Mouse (Mus musculus) neural tube, embryonic 11.5 days (tissue): Measurements from ENCODE around the gene Rhot2. TPM values are rescaled to one million over a fixed set of nuclear protein-coding genes. Genes with fewer than 3 reads are reported as not detected.

ENCODE experiments used
- ATAC-seq: fragments of 200-750 bp; cut with Nextera tagmentation; 2 replicates; pipeline ENCODE4 v1.8.0; 2017; ENCODE audit warnings: moderate number of reproducible peaks, mild to moderate bottlenecking, moderate TSS enrichment, moderate library complexity; ENCODE audit not compliant: insufficient read depth, low FRiP score, low TSS enrichment
- DNase-seq: peaks from one replicate; pipeline ENCODE4 v3.0.0-alpha.2; 2015; ENCODE audit warnings: low spot score
- H3K27ac ChIP-seq: fragments of 300-500 bp; sonication (generic); 2 replicates; pipeline ENCODE4 v1.5.1; 2014; ENCODE audit warnings: low read depth, mild to moderate bottlenecking, low read length
- H3K27me3 ChIP-seq: fragments of 300-500 bp; sonication (generic); 2 replicates; pipeline ENCODE4 v1.6.1; 2014; ENCODE audit warnings: mild to moderate bottlenecking, low read length, mixed read lengths; ENCODE audit not compliant: control insufficient read depth, insufficient read depth
- H3K36me3 ChIP-seq: fragments of 300-500 bp; sonication (generic); 2 replicates; pipeline ENCODE4 v1.6.1; 2014; ENCODE audit warnings: mild to moderate bottlenecking, low read length, moderate library complexity, mixed read lengths; ENCODE audit not compliant: control insufficient read depth, insufficient read depth
- H3K4me1 ChIP-seq: fragments of 300-500 bp; sonication (generic); 2 replicates; pipeline ENCODE4 v1.6.1; 2014; ENCODE audit warnings: low read length, mixed read lengths; ENCODE audit not compliant: control insufficient read depth, insufficient read depth
- H3K4me2 ChIP-seq: fragments of 300-500 bp; sonication (generic); 2 replicates; pipeline ENCODE4 v1.6.1; 2014; ENCODE audit warnings: low read depth, mild to moderate bottlenecking, moderate library complexity
- H3K4me3 ChIP-seq: fragments of 300-500 bp; sonication (generic); 2 replicates; pipeline ENCODE4 v1.5.1; 2014; ENCODE audit warnings: low read depth, low read length
- H3K9ac ChIP-seq: fragments of 300-500 bp; sonication (generic); 2 replicates; pipeline ENCODE4 v1.6.1; 2014; ENCODE audit warnings: mild to moderate bottlenecking, low read length
- H3K9me3 ChIP-seq: fragments of 300-500 bp; sonication (generic); 2 replicates; pipeline ENCODE4 v1.6.1; 2016; ENCODE audit warnings: low read length; ENCODE audit not compliant: control insufficient read depth
- WGBS: fragments of 180-500 bp; shearing (Covaris S2); extraction: QIAGEN DNeasy Blood & Tissue Kit; methylation state at CpG from one replicate; pipeline ENCODE4 v1.1.7; 2014; 5-methylcytosine and 5-hydroxymethylcytosine counted together
- polyA plus RNA-seq: library from polyadenylated mRNA; unstranded; fragments of >200 nt; fragmentation: Nextera tagmentation; extraction: Ambion mirVana; gene quantifications from 2 replicates; pipeline ENCODE4 v1.2.1, GENCODE M21; 2014

Gene Rhot2
- polyA plus RNA-seq, 1 experiment from 2014 or later, result 8.6 TPM

DNA sequence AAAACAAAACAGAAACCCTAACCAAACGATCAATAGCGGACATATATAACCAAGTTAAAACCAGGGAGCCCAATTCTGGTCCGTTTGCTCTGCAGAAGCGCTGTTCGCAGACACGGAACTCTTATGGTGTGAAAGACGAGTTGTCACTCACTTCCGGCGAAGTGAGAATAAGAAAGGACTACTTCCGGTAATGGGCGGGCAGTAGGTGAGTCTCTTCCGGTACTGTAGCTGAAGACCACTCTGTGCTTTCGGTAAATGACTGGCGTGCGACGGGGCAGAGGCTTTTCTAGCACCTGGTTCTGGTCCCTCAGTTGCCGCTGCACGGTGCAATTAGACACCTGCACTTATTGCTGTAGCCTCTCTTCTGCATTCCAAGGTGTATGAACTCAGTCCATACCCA lies 21.2 kb downstream of the Rhot2 start, which contains the start of gene Wdr24:
Gene Wdr24 (plus strand): TSS at position 176 of the 400 bp plus-strand sequence.
- H3K27me3 ChIP-seq, result peaks cover 20% of the 10 kb centered on the region
- peak; percentile 73 for DNase-seq
- WGBS, result under 1% methylated on average over 18 of the region's 18 CpGs
- peaks cover 18% of the 10 kb centered on the region for H3K4me1 ChIP-seq
- H3K36me3 ChIP-seq, result no peaks in the 10 kb centered on the region
- H3K9ac ChIP-seq, result peak within 1 kb of the TSS; percentile 49
- H3K4me3 ChIP-seq, result peak within 1 kb of the TSS; percentile 44
- peak within 1 kb of the TSS; percentile 88 for H3K4me2 ChIP-seq
- no peaks in the 10 kb centered on the region for H3K9me3 ChIP-seq
- ATAC-seq, result peak; percentile 57; the same call in 1 of the 2 replicates
- H3K27ac ChIP-seq, result no peak within 1 kb of the TSS

DNA sequence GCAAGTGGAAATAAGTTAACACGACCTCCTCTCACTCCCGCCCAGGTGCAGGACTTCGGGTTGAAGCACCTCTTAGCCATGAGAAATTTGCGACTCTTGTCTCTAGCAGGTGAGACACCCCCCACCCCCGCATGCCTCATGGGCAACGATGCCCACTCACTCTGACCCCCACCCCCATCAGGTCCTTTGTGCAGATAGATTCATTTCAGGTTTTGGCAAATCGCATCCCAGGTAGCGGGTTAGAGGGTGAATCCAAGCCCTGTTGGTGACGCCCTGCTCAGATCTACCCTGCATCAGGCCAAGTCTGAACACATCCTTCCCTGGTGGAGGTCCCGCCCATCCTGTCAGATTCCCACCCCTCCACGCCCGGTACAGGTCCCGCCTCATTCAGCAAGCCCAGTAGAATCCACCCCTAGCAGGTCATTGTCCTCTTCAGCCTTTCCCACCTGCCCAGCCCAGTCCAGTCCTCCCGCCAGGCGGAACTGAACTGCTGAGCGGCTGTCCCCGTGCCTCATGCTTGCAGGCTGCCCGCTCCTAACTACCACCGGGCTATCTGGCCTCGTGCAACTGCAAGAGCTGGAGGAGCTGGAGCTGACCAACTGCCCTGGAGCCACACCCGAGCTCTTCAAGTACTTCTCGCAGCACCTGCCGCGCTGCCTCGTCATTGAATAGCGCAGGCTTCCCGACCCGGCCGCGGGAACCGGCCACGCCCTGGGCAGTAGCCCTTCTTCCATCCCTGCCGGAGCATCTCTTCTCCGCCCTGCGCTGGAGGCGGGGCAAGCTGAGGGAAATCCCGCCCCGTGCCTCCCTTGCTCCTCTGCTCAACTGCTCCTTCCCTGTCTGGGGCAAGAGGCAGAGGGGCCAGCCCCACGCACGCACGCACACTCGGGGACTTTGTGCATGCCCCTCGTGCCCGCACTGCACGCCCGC lies 25.5 kb downstream of the Rhot2 start:
- WGBS, result 5% methylated on average over 46 of the region's 46 CpGs
- H3K4me1 ChIP-seq, result peaks cover 4% of the 10 kb centered on the region
- H3K36me3 ChIP-seq, result no peaks in the 10 kb centered on the region
- no peak for DNase-seq
- no peak overlapping the region for H3K27ac ChIP-seq
- no peaks in the 10 kb centered on the region for H3K9me3 ChIP-seq
- H3K4me3 ChIP-seq, result peak overlapping the region; percentile 4; the same call in 1 of the 2 replicates
- H3K27me3 ChIP-seq, result peaks cover 30% of the 10 kb centered on the region
- no peak for ATAC-seq
- H3K9ac ChIP-seq, result peak overlapping the region; percentile 18
- H3K4me2 ChIP-seq, result peak overlapping the region; percentile 17; the same call in 1 of the 2 replicates

DNA sequence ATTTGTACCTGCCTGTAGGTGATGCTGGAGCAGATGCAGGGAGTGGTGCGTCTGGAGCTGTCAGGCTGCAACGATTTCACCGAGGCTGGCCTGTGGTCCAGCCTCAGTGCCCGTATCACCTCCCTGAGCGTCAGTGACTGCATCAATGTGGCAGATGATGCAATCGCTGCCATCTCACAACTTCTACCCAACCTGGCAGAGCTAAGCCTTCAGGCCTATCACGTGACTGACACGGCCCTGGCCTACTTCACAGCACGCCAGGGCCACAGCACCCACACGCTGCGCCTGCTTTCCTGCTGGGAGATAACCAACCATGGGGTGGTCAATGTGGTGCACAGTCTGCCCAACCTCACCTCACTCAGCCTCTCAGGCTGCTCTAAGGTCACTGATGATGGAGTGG lies 27.0 kb downstream of the Rhot2 start:
- Histone ChIP-seq H3K9me3 (no peaks in the 10 kb centered on the region), H3K9ac (no peak overlapping the region), H3K4me2 (no peak overlapping the region), H3K27me3 (peaks cover 30% of the 10 kb centered on the region), H3K4me1 (no peaks in the 10 kb centered on the region), H3K4me3 (no peak overlapping the region), H3K27ac (no peak overlapping the region), H3K36me3 (no peaks in the 10 kb centered on the region)
- WGBS, result 85% methylated on average over 11 of the region's 11 CpGs
- no peak for DNase-seq
- no peak for ATAC-seq

DNA sequence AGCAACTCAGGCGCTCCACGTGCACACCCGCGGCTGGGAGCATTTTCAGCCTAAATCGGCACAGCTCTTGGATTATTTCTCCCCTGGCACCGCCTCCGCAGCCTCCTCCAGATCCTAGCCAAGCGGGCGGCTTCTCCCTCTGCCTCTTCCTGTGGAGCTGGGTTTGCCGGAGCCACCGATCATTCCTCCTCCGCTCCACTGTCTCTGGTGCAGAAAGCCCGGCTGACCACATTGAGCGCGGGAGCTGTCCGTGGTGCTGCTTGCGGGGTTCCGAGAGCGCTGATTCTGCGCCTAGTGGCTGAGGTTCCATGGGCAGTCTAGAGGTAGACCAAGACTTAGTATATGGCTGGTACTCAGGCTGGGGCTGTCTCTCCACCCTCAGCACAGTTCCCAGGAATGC lies 31.2 kb downstream of the Rhot2 start:
- Histone ChIP-seq H3K9me3 (no peaks in the 10 kb centered on the region), H3K27ac (no peak overlapping the region), H3K4me2 (0 out of 2 replicates have a peak overlapping the region, but pooled peaks have one; percentile 14), H3K4me1 (peaks cover 6% of the 10 kb centered on the region), H3K27me3 (peaks cover 10% of the 10 kb centered on the region), H3K36me3 (no peaks in the 10 kb centered on the region), H3K4me3 (no peak overlapping the region), H3K9ac (no peak overlapping the region)
- DNase-seq (peak; percentile 85), ATAC-seq (no peak)
- 3% methylated on average over 20 of the region's 20 CpGs for WGBS

DNA sequence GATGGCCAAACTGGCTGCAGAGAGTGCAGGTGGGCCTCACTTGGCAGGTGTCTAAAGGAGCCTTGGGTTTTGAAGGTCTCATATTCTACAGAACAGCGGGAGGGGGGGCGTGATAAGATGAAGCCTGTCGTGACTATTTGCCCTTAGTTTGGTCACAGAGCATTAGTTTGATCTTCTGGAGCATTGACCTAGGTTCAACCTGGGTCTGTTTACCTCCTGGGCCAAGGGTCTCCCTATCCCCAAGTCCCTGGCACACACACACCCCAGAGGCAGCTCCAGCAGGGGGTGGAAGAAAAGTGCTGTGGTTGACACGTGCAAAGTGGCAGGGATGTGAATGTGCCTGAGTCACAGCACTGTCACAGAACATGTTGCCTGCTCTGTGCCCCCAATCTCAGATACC lies 33.8 kb downstream of the Rhot2 start:
- WGBS, result 75% methylated on average over 4 of the region's 4 CpGs
- Histone ChIP-seq H3K36me3 (no peaks in the 10 kb centered on the region), H3K9me3 (no peaks in the 10 kb centered on the region), H3K27me3 (no peaks in the 10 kb centered on the region), H3K4me1 (peaks cover 11% of the 10 kb centered on the region), H3K9ac (no peak overlapping the region), H3K4me3 (no peak overlapping the region), H3K4me2 (no peak overlapping the region), H3K27ac (no peak overlapping the region)
- no peak for ATAC-seq
- no peak for DNase-seq

DNA sequence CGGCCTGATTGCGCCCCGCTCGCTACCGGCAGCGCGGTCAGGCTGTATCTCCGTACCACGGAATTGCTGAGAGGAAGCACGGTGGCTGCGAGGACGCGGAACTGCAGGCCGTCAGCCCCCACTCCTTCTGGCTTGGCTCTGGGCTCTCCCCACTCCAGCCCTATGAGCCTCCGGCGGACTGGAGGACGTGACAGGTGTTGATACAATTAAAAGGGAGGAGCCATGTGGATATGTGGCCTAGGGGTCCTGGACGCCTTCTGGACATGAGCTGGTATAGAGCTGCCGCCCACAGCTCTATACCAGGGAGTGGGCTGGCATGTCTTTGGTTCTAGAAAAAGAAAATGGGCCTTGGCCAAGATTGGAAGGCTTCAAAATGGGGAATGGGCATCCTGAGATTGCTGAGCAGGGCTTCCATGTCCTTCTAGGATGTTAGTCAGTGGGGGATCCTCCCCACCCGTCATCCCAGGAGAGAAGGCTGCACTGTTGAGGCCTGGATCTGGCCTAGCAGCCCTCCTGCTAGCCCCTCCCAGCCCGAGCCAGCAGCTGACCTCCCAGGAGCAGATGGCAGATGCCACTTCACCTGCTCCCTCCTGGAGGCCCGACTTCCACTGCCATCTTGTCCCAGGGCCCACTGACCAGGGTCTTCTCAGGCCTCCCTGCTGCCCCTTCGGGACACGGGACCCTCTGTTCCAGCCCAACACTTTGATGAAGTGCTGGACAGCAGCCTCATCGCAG lies 34.9 kb downstream of the Rhot2 start:
- peak; percentile 48 for DNase-seq
- no peaks in the 10 kb centered on the region for H3K27me3 ChIP-seq

DNA sequence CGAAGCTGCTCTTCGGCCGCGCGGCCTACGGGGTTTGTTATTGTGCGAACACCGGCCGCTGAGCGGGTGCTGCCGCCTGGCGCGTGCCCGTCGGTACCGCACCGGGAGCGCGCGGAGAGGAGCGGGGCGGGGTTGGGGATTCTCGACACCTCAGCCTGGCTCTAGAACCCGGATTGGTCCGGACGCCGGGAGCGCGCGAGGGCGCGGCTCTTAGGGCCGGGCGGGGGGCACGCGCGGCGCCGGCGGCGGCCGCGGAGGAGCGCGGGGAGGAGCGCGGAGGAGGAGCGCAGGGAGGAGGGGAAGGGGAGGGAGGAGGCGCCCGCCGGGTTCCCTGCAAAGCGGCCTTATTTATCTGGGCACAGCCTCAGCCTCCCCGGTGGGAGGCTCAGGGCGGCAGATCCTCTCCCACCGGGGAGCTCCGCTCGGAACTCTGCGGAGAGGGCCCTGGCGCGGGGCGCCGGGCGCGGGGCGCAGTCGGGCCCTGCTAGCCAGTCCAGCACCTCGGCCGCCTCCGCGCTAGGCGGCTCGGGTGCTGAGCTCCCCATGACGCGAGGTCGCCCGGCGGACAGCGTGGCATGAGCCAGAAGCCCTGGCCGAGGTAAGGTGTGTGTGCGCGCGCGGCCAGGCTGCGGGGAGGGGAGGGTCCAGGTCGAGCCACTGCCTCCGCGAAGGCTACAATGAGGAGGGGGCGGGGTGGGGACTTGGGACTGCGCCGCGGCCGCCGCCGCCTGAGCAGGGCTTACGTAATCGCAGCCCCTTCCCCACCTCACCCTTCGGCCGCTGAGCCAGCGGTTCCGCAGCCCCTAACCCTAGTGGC lies 35.7 kb downstream of the Rhot2 start, which contains the start of gene Fbxl16:
Gene Fbxl16 (plus strand): TSS at position 297 of the 817 bp plus-strand sequence.
- under 1% methylated on average over 91 of the region's 100 CpGs for WGBS
- H3K4me2 ChIP-seq, result peak within 1 kb of the TSS; percentile 81
- peak; percentile 79 for ATAC-seq
- no peaks in the 10 kb centered on the region for H3K27me3 ChIP-seq
- H3K9me3 ChIP-seq, result no peaks in the 10 kb centered on the region
- peak; percentile 91 for DNase-seq
- H3K9ac ChIP-seq, result peak within 1 kb of the TSS; percentile 88
- peaks cover 11% of the 10 kb centered on the region for H3K4me1 ChIP-seq
- H3K27ac ChIP-seq, result peak within 1 kb of the TSS; percentile 87
- H3K36me3 ChIP-seq, result no peaks in the 10 kb centered on the region
- peak within 1 kb of the TSS; percentile 52 for H3K4me3 ChIP-seq

More for the DNA sequence above, 34.9 kb downstream of the Rhot2 start:
- H3K4me2 ChIP-seq, result peak overlapping the region; percentile 81
- ATAC-seq, result peak; percentile 68
- H3K36me3 ChIP-seq, result no peaks in the 10 kb centered on the region
- peaks cover 11% of the 10 kb centered on the region for H3K4me1 ChIP-seq
- peak overlapping the region; percentile 52 for H3K4me3 ChIP-seq
- WGBS, result 2% methylated on average over 24 of the region's 25 CpGs
- H3K9me3 ChIP-seq, result no peaks in the 10 kb centered on the region
- peak overlapping the region; percentile 88 for H3K9ac ChIP-seq
- peak overlapping the region; percentile 87 for H3K27ac ChIP-seq

DNA sequence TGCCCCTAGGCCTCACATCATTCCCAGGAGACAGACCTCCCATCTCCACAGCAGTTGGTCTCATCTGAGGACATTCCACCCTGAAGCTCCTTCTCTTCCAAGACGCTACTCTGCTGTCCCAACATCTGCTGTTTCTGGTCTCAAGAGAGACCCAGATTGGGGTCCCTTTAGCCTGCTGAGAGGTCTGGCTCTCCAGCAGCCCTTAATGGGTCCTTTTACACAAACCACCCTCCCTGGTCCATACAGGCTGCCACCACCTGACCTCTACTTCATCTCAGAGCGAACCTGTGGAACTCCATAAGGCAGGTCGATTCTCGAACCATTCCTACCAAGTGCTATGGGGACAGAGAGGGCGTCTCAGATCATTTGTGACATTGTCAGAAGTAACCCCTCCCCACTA lies 36.6 kb downstream of the Rhot2 start:
- Histone ChIP-seq H3K27ac (peak overlapping the region; percentile 87), H3K4me2 (peak overlapping the region; percentile 81), H3K9me3 (no peaks in the 10 kb centered on the region), H3K27me3 (no peaks in the 10 kb centered on the region), H3K36me3 (no peaks in the 10 kb centered on the region), H3K9ac (peak overlapping the region; percentile 88), H3K4me1 (peaks cover 17% of the 10 kb centered on the region), H3K4me3 (no peak overlapping the region; the same call in 1 of the 2 replicates)
- ATAC-seq (no peak), DNase-seq (no peak)
- WGBS, result 46% methylated on average over 5 of the region's 5 CpGs
